Mouse (Mus musculus) gastrocnemius, adult 8-10 months (tissue): Measurements from ENCODE around the gene Ahcyl2. TPM values are rescaled to one million over a fixed set of nuclear protein-coding genes. Genes with fewer than 3 reads are reported as not detected.
"Not testable (repeated sequence)": the region's sequence is repeated elsewhere in the genome, so short reads cannot be mapped to it uniquely, and the experiment has no call there.

Source experiments
- DNase-seq, 2 experiments: peaks; one replicate each; pipeline ENCODE4 v3.0.0; 2022; ENCODE audit warnings: low spot score in 2 of 2
- total RNA-seq, 4 experiments: library from RNA; stranded (reverse); gene quantifications; 2 replicates each; pipeline ENCODE4 v1.2.4; 2022

The Ahcyl2 gene
- total RNA-seq: 10 to 100 TPM; 16.6 to 23.1 (median 19.7) TPM

DNA sequence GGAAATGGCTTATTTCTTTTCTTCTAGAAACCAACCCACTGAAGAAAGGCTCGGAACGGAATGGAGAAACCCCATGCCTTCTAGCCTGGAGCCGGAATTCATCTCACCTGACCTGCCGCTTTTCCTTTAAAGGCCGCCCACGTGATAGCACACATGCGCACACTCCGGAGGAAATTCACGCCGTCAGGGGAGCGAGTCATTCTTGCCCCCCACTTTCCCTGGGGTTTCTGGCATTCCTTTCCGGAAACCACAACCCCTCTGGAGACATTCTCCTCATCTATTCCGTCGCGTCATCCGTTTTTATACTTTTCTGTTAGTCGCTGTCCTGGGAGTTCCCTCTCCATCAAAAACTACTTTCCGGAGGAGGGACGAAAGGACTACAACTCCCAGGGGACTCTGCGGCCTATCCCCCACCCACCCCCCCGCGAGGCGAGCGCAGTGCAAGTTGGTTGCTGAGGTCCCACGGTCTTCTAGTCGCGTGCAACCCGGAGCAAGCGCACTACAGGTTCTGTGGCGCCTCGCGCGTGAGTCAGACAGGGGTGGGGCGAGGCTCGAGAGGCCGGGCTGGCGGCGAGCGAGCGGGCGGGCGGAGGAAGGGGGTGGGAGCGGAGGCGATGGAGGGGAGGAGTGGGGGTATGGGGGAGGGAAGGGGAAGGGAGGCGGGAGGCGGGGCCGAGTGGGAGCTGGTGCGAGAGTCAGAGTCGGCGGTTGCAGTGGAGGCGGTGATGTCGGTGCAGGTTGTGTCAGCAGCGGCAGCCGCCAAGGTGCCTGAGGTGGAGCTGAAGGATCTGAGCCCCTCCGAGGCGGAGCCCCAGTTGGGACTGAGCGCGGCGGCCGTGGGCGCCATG, at the start of gene Ahcyl2:
Gene Ahcyl2, plus strand, starts transcription at position 199 of the 848 bp plus-strand sequence.
- peak; percentile 87 to 95 for DNase-seq

DNA sequence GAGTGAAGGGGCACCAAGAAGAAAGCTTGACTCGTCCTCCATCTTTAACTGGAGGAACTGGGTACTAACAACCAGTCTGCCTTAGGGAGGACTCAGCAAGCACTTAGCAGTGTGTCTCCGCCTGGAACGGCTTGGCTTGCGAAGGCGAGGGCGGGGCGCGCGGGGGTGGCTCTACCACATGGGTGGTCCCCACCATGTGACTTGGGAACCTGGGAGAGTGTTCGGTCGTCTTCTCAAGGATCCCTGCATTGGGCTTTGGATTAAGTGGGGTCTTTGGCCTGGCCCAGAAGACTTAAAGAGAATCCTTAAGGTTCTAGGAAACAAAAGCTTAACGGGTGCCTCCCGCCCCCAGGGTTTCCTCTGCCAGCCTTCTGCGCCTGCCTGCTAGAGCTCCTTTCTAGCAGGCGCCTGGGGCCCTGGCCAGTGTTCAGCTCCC, 48.9 kb upstream of the Ahcyl2 start:
- peak in 1 of 2 experiments; percentile 37 for DNase-seq

DNA sequence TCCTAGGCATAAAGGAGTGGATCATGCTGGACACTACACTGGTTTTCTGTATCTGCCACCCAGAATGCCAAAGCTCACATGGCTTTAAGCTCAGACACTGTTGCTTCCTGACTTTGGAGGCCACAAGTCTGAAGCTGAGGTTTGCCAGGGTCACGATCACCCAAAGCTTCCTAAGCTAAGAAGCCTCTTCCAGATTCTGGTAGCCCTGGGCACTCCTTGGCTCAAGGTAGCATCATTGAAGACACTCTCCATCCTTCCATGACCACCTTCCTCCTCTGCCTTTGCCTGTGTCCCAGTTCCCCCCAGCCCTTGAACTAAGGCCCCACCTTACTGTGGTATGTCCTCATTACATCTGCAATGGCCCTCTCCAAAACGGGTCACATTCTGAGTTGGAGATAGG, 45.9 kb upstream of the Ahcyl2 start:
- DNase-seq: no peak

DNA sequence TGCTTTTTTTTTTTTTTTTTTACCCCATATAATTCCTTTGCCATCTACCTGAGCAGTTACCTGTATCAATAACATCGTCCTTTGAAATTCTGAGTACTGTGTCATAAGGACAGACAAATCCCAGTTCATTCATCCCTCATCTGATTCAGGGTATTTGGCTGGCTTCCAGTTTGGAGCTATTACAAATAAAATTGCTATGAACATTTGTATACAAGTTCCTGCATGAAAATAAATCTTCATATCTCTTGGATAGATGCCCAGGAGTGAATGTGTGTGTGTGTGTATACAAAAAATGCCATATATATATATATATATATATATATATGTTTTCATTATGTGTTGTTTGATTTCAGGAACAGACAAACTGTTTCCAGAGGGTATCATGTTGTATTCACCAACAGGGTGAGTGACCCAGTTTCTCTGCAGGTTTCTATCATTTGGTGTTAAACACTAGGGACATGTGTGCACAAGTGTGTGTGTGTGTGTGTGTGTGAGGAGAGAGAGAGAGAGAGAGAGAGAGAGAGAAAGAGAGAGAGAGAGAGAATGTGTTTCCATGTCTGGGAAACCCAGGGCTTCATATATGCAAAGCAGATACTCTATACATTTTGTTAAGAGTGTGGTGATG, 41.1 kb upstream of the Ahcyl2 start:
- DNase-seq: no peak

DNA sequence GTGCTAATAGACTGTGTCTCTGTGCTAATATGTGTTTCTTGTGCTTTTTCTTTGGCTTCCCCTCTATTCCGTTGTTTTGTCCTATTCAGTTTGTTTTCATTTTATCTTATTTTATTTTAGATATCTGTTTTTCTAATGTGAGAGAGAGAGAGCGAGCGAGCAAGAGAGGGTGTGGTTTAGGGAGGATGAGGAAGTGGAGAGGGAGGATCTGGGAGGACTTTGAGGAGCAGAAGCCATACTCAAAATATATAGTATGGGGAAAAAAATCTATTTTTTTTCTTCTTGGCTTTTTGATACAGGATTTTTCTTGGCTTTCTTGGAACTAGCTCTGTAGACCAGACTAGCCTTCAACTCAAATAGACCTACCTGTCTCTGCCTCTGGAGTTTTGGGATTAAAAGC, 39.8 kb upstream of the Ahcyl2 start:
- no peak for DNase-seq

DNA sequence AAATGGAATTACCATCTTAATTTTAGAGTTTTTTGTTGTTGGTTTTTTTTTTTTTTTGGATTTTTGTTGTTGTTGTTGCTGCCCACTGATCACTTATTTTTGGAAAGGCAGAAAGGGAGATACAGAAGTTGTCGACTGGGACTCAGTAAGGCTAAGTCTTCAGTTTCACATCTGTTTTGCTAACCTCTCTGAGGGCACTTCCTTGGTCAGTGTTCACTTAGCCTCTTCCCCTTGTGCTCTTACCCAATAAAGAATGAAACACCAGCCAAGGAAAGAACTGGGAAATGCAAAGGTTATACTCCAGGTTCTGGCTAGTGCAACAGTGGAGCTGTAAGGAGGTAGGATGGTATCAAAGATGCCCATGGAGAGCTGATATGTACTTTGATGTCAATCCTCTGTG, 38.3 kb upstream of the Ahcyl2 start:
- no peak for DNase-seq

DNA sequence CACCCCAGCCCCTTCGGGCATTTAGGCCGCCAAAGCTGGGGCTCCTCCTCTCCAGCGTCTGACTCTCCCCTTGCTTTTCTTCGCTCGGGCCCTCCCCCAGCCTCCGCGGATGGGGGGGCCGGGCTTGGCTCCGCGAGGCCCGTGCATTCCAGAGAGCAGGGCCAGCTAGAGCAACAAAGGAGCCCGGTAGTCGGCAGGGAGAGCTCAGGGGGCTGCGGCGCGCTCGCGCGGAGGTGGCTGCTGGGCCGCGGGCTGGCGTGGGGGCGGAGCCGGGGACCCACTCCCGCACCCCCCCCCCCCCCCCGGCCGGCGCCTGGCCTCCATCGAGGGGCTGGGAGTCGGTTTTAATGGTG, 32.5 kb upstream of the Ahcyl2 start, which contains the start of gene Smo:
Gene Smo, plus strand, starts transcription at position 168 of the 353 bp plus-strand sequence.
- peak; percentile 21 to 58 for DNase-seq

DNA sequence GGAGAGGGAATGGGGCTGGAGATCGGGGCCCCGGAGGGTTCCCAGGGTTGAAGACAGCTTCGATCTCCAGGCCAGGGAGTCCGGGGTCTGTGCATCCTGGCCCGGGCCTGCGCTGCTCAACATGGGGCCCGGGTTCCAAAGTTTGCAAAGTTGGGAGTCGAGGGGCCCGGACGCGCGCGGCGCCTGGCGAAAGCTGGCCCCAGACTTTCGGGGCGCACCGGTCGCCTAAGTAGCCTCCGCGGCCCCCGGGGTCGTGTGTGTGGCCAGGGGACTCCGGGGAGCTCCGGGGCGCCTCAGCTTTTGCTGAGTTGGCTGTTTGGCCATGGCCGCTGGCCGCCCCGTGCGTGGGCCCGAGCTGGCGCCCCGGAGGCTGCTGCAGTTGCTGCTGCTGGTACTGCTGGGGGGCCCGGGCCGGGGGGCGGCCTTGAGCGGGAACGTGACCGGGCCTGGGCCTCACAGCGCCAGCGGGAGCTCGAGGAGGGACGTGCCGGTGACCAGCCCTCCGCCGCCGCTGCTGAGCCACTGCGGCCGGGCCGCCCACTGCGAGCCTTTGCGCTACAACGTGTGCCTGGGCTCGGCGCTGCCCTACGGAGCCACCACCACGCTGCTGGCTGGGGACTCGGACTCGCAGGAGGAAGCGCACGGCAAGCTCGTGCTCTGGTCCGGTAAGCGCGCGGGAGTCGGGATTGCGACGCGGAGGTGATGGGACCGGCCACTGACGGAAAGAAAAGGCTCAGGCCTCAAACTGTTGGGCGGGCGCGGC, 31.9 kb upstream of the Ahcyl2 start:
- DNase-seq: peak in 1 of 2 experiments; percentile 28

DNA sequence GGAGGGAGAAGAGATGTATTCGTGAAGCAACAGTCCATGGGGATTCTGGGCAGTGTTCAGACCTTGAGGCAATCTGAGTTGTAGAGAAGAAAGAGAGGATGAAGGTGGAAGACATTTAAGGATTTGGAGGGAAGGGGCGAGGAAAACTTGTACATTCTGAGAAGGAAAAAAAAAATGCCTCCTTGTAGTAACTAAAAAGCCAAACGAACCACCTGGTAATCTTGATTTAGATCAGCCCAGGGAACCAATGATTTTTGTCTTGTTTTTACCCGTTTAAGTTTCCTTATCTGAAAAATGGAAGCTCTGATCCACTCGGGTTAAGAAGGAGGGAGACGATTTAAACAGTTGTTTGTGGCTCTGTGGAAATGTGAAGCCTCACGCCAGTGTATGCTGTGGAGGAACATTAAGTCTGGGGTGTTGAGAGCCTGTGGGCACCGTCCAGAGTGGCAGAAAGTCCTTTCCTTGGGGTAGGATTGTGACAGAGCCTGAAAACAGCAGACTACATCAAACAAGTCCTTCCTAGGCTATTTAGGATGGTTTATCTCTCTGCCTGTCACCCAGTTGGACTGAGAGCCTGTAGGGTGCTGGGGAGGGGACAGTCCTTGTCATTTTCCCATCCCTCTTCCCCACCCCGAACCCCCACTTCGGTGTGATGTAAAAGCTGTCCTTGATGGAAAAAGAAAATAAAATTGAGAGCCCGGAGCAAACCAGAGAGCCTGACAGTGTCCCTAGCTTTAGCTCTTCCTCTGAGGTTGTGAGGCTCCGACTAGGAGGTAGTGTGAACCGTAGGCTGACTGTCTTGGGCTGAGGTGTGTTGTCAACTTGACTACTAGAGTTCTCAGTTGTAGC, 31.0 kb upstream of the Ahcyl2 start:
- no peak for DNase-seq

DNA sequence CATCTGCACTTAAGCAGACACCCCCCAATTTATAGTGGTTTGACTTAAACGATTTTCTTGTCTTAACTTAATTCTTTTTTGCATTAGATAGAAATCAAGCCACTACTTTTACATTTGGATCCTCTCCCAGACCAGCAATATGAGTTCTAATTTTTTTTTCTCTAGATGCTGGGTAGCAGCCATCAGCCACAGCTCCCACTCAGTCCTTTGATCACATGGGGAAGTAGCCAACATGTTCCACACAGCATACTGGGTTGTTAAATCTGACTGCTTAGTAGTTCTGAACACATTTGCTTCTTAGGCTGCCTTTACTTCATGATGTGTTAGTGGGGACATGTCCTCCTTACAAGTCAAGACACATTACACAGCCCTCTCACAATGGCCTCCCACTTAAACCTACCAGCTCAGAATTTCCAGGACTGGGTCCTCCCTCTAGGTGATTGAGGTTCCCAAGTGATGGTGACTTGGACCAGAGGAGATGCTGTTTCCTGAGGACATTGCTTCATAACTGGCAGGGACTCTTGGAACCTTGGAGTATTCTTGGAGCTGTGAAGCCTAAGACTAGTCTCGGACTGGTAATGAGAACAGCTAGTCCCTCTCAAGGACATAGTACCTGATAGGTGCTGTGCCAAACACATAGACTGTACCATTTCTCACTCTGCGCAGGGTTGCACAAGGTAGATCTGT, 16.2 kb upstream of the Ahcyl2 start:
- DNase-seq: no peak

DNA sequence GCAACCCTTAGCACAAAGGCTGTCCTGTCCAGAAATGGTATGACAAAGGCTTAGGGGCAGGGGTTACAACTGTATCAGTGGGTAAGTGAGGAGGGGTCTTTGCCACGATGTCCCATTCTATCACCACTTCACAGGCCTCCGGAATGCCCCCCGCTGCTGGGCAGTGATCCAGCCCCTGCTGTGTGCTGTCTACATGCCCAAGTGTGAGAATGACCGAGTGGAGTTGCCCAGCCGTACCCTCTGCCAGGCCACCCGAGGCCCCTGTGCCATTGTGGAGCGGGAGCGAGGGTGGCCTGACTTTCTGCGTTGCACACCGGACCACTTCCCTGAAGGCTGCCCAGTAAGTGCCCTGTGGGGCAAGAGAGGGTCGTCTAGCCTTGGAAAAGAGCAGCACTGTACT, 14.5 kb upstream of the Ahcyl2 start:
- no peak for DNase-seq

DNA sequence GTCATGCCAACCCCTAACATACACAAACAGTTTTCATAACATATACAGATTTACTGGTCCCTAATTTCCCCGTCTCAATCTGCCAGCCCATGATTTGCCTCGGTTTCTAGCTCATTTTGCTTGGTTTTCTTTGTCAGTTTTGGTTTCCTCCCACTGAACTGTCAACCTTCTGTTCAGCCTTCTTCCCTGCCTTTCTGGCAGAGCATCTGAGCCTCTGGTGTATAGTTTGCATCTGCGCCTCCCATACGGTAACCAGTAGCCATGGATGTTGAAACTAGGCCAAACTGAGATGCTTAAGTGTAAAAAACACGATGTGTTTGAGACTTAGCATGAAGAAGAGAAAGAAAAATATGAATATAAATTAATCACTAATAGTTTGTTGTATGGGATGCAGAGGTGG, 11.8 kb upstream of the Ahcyl2 start:
- DNase-seq: no peak

DNA sequence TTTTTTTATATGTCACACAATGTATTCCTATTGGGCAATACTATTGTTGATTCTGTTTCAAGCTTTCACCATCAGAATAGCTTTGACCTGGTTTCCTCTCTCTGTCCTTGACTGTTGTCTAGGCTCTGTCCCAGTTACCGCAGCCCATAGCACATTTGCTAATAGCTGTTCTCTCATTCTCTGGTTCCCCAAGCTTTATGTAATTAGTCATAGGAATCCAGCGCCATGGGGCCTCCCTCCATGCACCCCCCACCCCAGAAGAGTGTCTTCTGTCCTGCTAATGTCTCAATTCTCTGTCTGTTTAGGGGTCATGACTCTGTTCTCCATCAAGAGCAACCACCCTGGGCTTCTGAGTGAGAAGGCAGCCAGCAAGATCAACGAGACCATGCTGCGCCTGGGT, 11.3 kb upstream of the Ahcyl2 start:
- no peak for DNase-seq

DNA sequence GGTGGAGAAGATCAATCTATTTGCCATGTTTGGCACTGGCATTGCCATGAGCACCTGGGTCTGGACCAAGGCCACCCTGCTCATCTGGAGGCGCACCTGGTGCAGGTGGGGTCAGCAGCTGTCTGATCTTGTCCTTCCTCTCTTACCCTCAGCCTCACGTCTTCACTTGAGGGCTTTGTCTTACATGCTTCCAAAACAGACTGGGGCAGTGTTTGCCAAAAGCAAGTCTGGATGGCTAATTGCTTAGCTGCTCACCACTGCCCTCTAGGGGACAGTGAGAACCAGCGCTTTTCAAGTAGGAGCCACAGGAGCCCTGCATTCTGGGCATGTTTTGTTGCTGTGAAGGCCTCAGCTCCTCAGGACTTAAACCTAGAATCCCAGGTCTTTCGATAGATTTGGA, 9.4 kb upstream of the Ahcyl2 start:
- DNase-seq: peak; percentile 28 to 32

DNA sequence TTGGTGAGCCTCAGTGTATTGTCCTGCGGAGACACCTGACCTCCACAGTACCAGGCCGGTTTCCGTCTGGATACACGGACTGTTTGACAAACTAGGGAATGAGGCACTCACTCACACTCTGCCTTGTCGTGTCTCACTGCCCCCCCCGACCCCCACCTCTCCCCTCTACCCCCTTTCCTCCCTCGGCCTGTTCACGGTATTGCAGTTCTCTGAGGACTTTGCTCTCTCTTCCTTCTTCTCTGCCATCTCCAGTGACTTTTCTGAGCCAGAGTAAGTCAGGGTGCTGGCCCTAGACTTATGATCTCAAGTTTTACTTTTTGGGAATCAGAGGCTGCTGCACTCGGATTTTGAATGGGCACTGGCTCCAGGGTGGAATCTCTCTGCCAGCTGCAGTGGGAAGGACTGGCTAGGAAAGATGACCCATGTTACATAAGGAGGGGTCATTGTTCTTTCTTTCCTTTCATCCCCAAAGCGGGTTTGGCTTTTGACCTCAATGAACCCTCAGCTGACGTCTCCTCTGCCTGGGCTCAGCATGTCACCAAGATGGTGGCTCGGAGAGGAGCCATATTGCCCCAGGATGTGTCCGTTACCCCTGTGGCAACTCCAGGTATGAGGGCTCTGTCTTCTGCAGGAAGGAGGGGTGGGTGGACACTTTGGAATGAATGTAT, 8.7 kb upstream of the Ahcyl2 start:
- no peak for DNase-seq

DNA sequence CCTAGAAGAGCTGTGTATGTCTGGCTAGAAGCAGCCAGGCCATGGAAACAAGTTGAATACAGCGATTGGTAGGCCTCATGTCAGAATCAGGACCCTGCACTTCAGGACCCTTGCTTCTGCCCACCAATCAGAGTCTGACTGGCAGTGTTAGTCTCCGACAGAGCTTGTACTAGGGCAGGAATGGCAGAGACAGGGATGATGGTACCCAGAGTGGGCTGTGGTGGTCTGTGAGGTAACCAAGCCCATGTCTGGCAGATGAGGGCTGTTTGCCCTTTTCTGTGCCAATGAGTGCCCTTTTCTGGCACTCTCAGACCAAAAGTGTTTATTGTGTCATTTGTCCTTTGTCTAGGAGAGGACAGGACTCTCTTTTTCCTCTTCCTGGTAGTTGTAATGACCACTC, 7.4 kb upstream of the Ahcyl2 start:
- not testable (repeated sequence) for DNase-seq

DNA sequence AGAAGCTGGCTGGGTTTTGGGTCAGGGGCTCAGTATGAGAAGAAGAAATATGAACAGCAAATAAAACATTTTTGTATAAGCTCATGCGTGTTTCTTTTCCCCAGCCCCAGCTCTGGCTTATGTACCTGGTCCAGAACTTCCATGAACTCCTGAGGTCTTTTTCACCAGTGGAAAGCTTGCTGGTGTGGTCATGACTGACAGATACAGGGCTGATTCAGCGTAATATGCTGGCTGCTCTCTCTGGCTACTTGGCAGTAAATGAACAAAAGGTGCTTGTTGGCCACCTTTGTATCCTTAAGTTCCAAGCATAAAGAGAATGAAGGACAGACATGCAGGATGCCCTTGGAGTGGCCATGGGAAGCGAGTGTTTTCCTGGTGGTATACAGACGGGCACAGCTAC, 6.5 kb upstream of the Ahcyl2 start:
- no peak for DNase-seq

DNA sequence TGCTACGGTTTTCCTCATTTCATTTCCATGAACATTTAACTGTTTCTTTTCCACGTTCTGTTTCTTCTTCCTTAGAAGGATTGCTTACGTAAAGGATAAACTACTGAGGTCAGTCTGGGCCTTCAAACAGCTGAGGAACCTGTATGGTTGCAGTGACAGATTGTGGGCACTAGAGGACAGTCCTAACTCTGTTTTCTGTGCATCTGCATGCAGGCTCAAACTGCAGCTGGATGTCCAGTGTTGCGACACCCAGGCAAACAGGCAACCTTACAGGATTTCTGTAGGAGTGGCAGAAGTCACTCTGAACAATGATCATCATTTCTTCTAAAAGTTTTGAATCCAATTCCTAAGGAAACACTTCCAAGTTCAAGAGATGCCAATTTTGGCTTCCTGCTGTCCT, 5.3 kb upstream of the Ahcyl2 start:
- DNase-seq: no peak

DNA sequence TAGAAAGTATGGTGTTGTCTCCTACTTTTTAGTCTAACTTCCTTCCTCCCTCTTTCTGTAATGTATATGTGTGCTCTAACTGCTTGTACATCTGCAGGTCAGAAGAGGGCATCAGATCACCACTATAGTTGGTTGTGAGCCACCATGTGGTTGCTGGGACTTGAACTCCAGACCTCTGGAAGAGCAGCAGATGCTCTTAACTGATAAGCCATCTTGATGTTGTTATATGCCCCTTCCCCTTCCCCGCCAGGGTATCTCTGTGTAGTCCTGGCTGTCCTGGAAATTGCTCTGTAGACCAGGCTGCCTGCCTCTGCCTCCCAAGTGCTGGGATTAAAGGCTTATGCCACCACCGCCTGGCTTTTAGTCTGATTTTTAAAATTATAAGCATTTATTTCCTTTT, 937 bp upstream of the Ahcyl2 start:
- DNase-seq: no peak

DNA sequence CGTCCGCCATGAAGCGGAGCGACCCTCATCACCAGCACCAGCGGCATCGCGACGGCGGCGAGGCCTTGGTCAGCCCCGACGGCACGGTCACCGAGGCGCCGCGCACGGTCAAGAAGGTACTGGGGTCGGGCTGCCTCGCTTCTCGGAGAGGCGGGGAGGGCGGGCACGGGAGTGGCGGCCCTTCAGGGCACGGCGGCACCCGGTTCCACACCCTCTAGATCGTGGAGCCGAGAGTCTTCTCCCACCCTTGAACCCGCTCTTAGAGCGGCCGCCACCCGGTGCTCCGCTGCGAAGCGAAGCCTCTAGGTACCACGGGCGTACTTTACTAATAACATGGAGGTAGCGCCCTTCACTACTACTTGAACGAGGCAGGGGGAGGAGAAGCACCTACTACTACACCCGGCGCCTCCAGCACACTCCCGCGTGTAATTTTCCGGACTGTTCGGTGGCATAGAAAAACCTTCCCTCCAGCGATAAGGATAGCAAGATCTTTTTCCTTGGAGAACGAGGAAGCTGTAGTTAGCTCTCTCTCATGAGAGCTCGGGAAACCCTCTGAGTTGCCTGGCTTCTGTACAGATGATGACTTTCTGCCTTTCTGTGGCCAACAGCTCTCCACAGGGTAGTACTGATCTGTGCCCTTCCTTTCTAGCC, 1.1 kb downstream of the Ahcyl2 start:
- no peak for DNase-seq
